Mouse (Mus musculus): Measurements from ENCODE around the gene Prickle1. TPM values are rescaled to one million over a fixed set of nuclear protein-coding genes. Genes with fewer than 3 reads are reported as not detected.

Prickle1 gene
- total and polyA plus RNA-seq, 3 experiments: 0.64 to 1.8 (median 1.7) TPM

- Histone ChIP-seq H3K4me2 (ENCODE audit: insufficient read depth, low read depth, poor library complexity, severe bottlenecking) (no peak overlapping the region), H3K27ac (ENCODE audit: insufficient read depth, low read depth) (no peak overlapping the region), H3K4me3 (replicated peaks in 1 of 3; ENCODE audit: low read depth in 2 of 3, low read length in 2 of 3, poor library complexity in 1 of 3) (no peak overlapping the region), H3K4me1 (ENCODE audit: control insufficient read depth in 1 of 2, insufficient read depth in 2 of 2) (no peaks in the 10 kb centered on the region), H3K36me3 (replicated peaks in 1 of 2; ENCODE audit: control insufficient read depth in 1 of 2, insufficient read depth in 1 of 2, low read length in 1 of 2) (no peaks in the 10 kb centered on the region), H3K27me3 (replicated peaks) (no peaks in the 10 kb centered on the region), H3K79me2 (replicated peaks; ENCODE audit: control insufficient read depth, extremely low read depth, insufficient read depth, poor library complexity, severe bottlenecking) (no peaks in the 10 kb centered on the region), H3K9me3 (replicated peaks; ENCODE audit: low read length) (no peaks in the 10 kb centered on the region), H3K9ac (ENCODE audit: insufficient read depth, low read depth) (no peak overlapping the region)
- dilution Hi-C loops (cut with MboI; ENCODE audit: extremely low pct_ligation_motif_present, extremely low pct_unique_long_range_greater_than_20kb, low sequenced_read_pairs): no loop called here
- TF ChIP-seq ZC3H11A (IDR thresholded peaks at IDR 0.05; ENCODE audit: low read depth, low read length): no peak
- no peak for TF ChIP-seq MAFK (IDR thresholded peaks at IDR 0.05; ENCODE audit: insufficient replicate concordance, low read length)
- no peak for TF ChIP-seq MAX (IDR thresholded peaks at IDR 0.05; ENCODE audit: low read length)
- TF ChIP-seq TBP (conservative IDR thresholded peaks at IDR 0.05; ENCODE audit: low read depth, low read length): no peak
- no peak for TF ChIP-seq UBTF (IDR thresholded peaks at IDR 0.05; ENCODE audit: low read depth, low read length)
- no peak for TF ChIP-seq POLR2A (IDR thresholded peaks at IDR 0.05; ENCODE audit: low read depth, low read length)
- in situ Hi-C loops (cut with MboI; ENCODE audit: low pct_ligation_motif_present, low pct_unique_long_range_greater_than_20kb, low sequenced_read_pairs): no loop called here
- no peak for DNase-seq (ENCODE audit: extremely low read depth)
These were observed 34.2 kb downstream of the Prickle1 start for GRCm38 (mm10) chr15:93561540-93561939.

GRCm38 (mm10) chr15:93558421-93558820 lies 37.3 kb downstream of the Prickle1 start:
- Histone ChIP-seq H3K4me1 (ENCODE audit: control insufficient read depth in 1 of 2, insufficient read depth in 2 of 2) (peaks cover 5 to 14% of the 10 kb centered on the region in 2 experiments; a peak in 3 of 4 replicates), H3K27ac (ENCODE audit: insufficient read depth, low read depth) (no peak overlapping the region), H3K9ac (ENCODE audit: insufficient read depth, low read depth) (no peak overlapping the region), H3K36me3 (replicated peaks in 1 of 2; ENCODE audit: control insufficient read depth in 1 of 2, insufficient read depth in 1 of 2, low read length in 1 of 2) (no peaks in the 10 kb centered on the region), H3K4me2 (ENCODE audit: insufficient read depth, low read depth, poor library complexity, severe bottlenecking) (no peak overlapping the region), H3K27me3 (replicated peaks) (no peaks in the 10 kb centered on the region), H3K79me2 (replicated peaks; ENCODE audit: control insufficient read depth, extremely low read depth, insufficient read depth, poor library complexity, severe bottlenecking) (no peaks in the 10 kb centered on the region), H3K9me3 (replicated peaks; ENCODE audit: low read length) (no peaks in the 10 kb centered on the region), H3K4me3 (replicated peaks in 1 of 3; ENCODE audit: low read depth in 2 of 3, low read length in 2 of 3, poor library complexity in 1 of 3) (no peak overlapping the region)
- dilution Hi-C loops (cut with MboI; ENCODE audit: extremely low pct_ligation_motif_present, extremely low pct_unique_long_range_greater_than_20kb, low sequenced_read_pairs): no loop called here
- in situ Hi-C loops (cut with MboI; ENCODE audit: low pct_ligation_motif_present, low pct_unique_long_range_greater_than_20kb, low sequenced_read_pairs): no loop called here
- TF ChIP-seq CHD1 (IDR thresholded peaks at IDR 0.05; ENCODE audit: low read depth, low read length) (no peak), ZC3H11A (IDR thresholded peaks at IDR 0.05; ENCODE audit: low read depth, low read length) (no peak), SIN3A (IDR thresholded peaks at IDR 0.05; ENCODE audit: low read length) (no peak), MAFK (IDR thresholded peaks at IDR 0.05; ENCODE audit: insufficient replicate concordance, low read length) (no peak), JUN (IDR thresholded peaks at IDR 0.05; ENCODE audit: insufficient read depth, low read depth, low read length) (no peak), ZNF384 (IDR thresholded peaks at IDR 0.05; ENCODE audit: low read depth, low read length) (no peak), PAX5 (IDR thresholded peaks at IDR 0.05; ENCODE audit: low read length) (no peak), TBP (conservative IDR thresholded peaks at IDR 0.05; ENCODE audit: low read depth, low read length) (no peak), TCF12 (IDR thresholded peaks at IDR 0.05; ENCODE audit: low read depth, low read length) (no peak), KAT2A (IDR thresholded peaks at IDR 0.05; ENCODE audit: insufficient replicate concordance, low read length) (no peak), EP300 (IDR thresholded peaks at IDR 0.05; ENCODE audit: low read length) (no peak), RCOR1 (conservative IDR thresholded peaks at IDR 0.05; ENCODE audit: low read depth, low read length) (no peak), IRF4 (IDR thresholded peaks at IDR 0.05; ENCODE audit: low read depth, low read length) (no peak), SMC3 (IDR thresholded peaks at IDR 0.05; ENCODE audit: low read depth, low read length) (no peak), CTCF (conservative IDR thresholded peaks at IDR 0.05 in 1 of 2, IDR thresholded peaks at IDR 0.05 in 1 of 2; ENCODE audit: low read depth in 2 of 2, low read length in 2 of 2) (no peak), RAD21 (IDR thresholded peaks at IDR 0.05; ENCODE audit: low read depth, low read length) (no peak), NELFE (IDR thresholded peaks at IDR 0.05; ENCODE audit: low read depth, low read length) (no peak), E2F4 (IDR thresholded peaks at IDR 0.05; ENCODE audit: insufficient replicate concordance, low read depth, low read length) (no peak)
- no peak for DNase-seq (ENCODE audit: extremely low read depth)
